ENCODE assay signal across 14 mouse cellular contexts in the genomic region with DNA sequence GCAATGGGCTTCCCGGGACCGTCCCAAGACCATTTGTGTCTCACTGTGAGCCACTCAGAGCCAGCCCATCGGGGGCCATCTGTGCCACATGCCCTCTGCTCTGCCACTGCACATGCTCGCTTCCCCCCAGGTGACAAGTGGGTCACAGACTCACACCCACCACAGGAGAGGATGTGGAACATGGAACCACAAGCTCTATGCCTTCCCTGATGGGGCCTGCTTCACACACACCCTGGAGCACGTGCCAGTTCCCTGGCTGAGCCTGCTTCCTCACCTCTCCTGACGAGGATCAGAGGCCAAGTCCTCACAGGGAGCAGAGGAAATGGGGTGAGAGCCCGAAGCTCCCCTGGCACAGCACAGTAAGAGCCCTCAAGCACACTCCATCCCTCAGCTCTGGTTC. TPM values are rescaled to one million over a fixed set of nuclear protein-coding genes. Genes with fewer than 3 reads are reported as not detected.
DNase-seq lines count a peak whose midpoint lies in the region; ATAC-seq and TF ChIP-seq lines count a peak whose summit lies in the region.
"Had no signal": no experiment of that assay in that cellular context is flagged by ENCODE, and none has a peak within 500 bp of the region (broad histone marks: within the 10 kb centered on the region; RNA-seq: fewer than 3 reads in every experiment).

No protein-coding gene starts in this region.

- no peak for TF ChIP-seq POLR2A in spleen, adult 2 months (IDR thresholded peaks at IDR 0.05; ENCODE audit: low read depth, low read length)

- no peaks in the 10 kb centered on the region for H3K27me3 ChIP-seq in spleen, adult 2 months (ENCODE audit: control insufficient read depth, insufficient read depth, low read length)
- H3K27me3 ChIP-seq: forebrain, embryonic 13.5 days; limb, embryonic 15.5 days; neural tube, embryonic 13.5 days had no signal

- peaks cover 34% of the 10 kb centered on the region for H3K36me3 ChIP-seq in spleen, adult 2 months (ENCODE audit: control insufficient read depth, insufficient read depth, low read length)

- H3K4me1 ChIP-seq in spleen, adult 2 months (ENCODE audit: control insufficient read depth, insufficient read depth, insufficient read length): peaks cover 6% of the 10 kb centered on the region; the same call in 1 of the 2 replicates
- H3K4me1 ChIP-seq: forebrain, embryonic 13.5 days; limb, embryonic 15.5 days; neural tube, embryonic 13.5 days had no signal

- TF ChIP-seq CTCF in spleen, adult 2 months (IDR thresholded peaks at IDR 0.05; ENCODE audit: extremely low read depth, insufficient read depth, insufficient read length, insufficient replicate concordance): no peak

- ATAC-seq in frontal cortex, adult (ENCODE audit: low TSS enrichment): peak; percentile 33; the same call in 1 of the 2 replicates
- ATAC-seq in monocyte, adult 5-6 weeks (replicated peaks; ENCODE audit: insufficient number of reproducible peaks, low FRiP score, low TSS enrichment, poor library complexity, severe bottlenecking): peak; percentile 20; the same call in 1 of the 2 replicates
- ATAC-seq: forebrain, embryonic 13.5 days; hindbrain, embryonic 16.5 days had no signal

- 60% methylated on average over 7 of the region's 7 CpGs for WGBS in spleen, adult 2 months

- H3K4me3 ChIP-seq in spleen, adult 2 months (ENCODE audit: extremely low read depth, insufficient read depth, insufficient read length): no peak overlapping the region
- H3K4me3 ChIP-seq: forebrain, embryonic 13.5 days; heart, adult 2 months; limb, embryonic 15.5 days; neural tube, embryonic 13.5 days had no signal

- DNase-seq in frontal cortex, postnatal 36 days (ENCODE audit: low spot score in 2 of 2): no peak
- DNase-seq in spleen, adult 2 months (ENCODE audit: low read depth in 1 of 2, low spot score in 2 of 2): no peak
- DNase-seq in spleen, postnatal 10 days (ENCODE audit: low spot score in 2 of 2): no peak
- peak; percentile 79 for DNase-seq in thymus, postnatal 4 days
- DNase-seq in urinary bladder, postnatal 25 days (ENCODE audit: low spot score): no peak
- DNase-seq in embryo, embryonic 10 days (ENCODE audit: low spot score): no peak
- DNase-seq: embryo, embryonic 11 days had no signal

- H3K27ac ChIP-seq in spleen, adult 2 months (ENCODE audit: insufficient read depth, low read length): peak overlapping the region; percentile 19
- H3K27ac ChIP-seq: forebrain, embryonic 13.5 days; heart, adult 2 months; limb, embryonic 15.5 days; neural tube, embryonic 13.5 days had no signal

RNA-seq across cellular contexts. Expression of a gene that starts 14.8 kb away (rescaled TPM):
- 49.3 and 63.1 TPM in 2 replicates for polyA plus RNA-seq in spleen, adult 2 months (2012; rRNA removed)
- 7.7 to 12.4 TPM (median 10.4 TPM) in 3 replicates for total RNA-seq in monocyte, adult 5-6 weeks (2017)

RNA-seq across cellular contexts. Expression of a gene that starts 32.2 kb away (rescaled TPM):
- polyA plus RNA-seq in spleen, adult 2 months (2012; rRNA removed): 21.9 and 28.7 TPM in 2 replicates
- total RNA-seq in monocyte, adult 5-6 weeks (2017): 3.0 to 15.5 TPM (median 6.4 TPM) in 3 replicates

RNA-seq across cellular contexts. Expression of a gene that starts 36.9 kb away (rescaled TPM):
- 1.8 and 4.0 TPM in 2 replicates for polyA plus RNA-seq in spleen, adult 2 months (2012; rRNA removed)
- 2.9 to 8.0 TPM (median 7.0 TPM) in 3 replicates for total RNA-seq in monocyte, adult 5-6 weeks (2017)

RNA-seq across cellular contexts. Expression of a gene that starts 52.3 kb away (rescaled TPM):
- 7.5 and 11.0 TPM in 2 replicates for polyA plus RNA-seq in spleen, adult 2 months (2012; rRNA removed)
- total RNA-seq in monocyte, adult 5-6 weeks (2017): 11.2 to 17.0 TPM (median 13.7 TPM) in 3 replicates
